Mouse (Mus musculus) embryonic facial prominence, embryonic 11.5 days (tissue): Measurements from ENCODE around the gene Eea1. TPM values are rescaled to one million over a fixed set of nuclear protein-coding genes. Genes with fewer than 3 reads are reported as not detected.

Experiments
- polyA plus RNA-seq: library from polyadenylated mRNA; unstranded; fragments of >200 nt; fragmentation: Nextera tagmentation; extraction: Ambion mirVana; gene quantifications from 2 replicates; pipeline ENCODE4 v1.2.1, GENCODE M21; 2014

Gene Eea1
- polyA plus RNA-seq, 1 experiment from 2014 or later = 12.8 TPM

Other genes starting within 250 kb of the Eea1 start
- not detected in 2 replicates for gene Gm33543, start 97.7 kb upstream of the Eea1 start, polyA plus RNA-seq
- not detected in 2 replicates for gene Gm5426, start 196.0 kb downstream of the Eea1 start, polyA plus RNA-seq